Mouse (Mus musculus): ENCODE data around the gene Serpinb7. TPM values are rescaled to one million over a fixed set of nuclear protein-coding genes. Genes with fewer than 3 reads are reported as not detected.

Serpinb7 gene
- polyA plus RNA-seq, 1 experiment from 2014 or later, result not detected

Other genes with a start within 250 kb of the Serpinb7 start
- gene Serpinb3b, start 121.3 kb upstream of the Serpinb7 start, polyA plus RNA-seq (2015; fragmentation: Nextera tagmentation; extraction: Ambion mirVana), result not detected in 2 replicates
- not detected in 2 replicates for gene Serpinb3c, start 121.3 kb upstream of the Serpinb7 start, polyA plus RNA-seq (2015; fragmentation: Nextera tagmentation; extraction: Ambion mirVana)
- not detected in 2 replicates for gene Serpinb11, start 38.5 kb upstream of the Serpinb7 start, polyA plus RNA-seq (2015; fragmentation: Nextera tagmentation; extraction: Ambion mirVana)
- 0.14 TPM in 1 of 2 replicates, not detected in the other for gene Serpinb2, start 111.8 kb downstream of the Serpinb7 start, polyA plus RNA-seq (2015; fragmentation: Nextera tagmentation; extraction: Ambion mirVana)
- 0.30 and 0.39 TPM in 2 replicates for gene Serpinb8, start 190.4 kb downstream of the Serpinb7 start, polyA plus RNA-seq (2015; fragmentation: Nextera tagmentation; extraction: Ambion mirVana)

Measured in midbrain, embryonic 16.5 days (tissue).